Mouse (Mus musculus) C2C12 (cell line): ENCODE results near the gene Reg3d. TPM values are rescaled to one million over a fixed set of nuclear protein-coding genes. Genes with fewer than 3 reads are reported as not detected.

Experiments used
- H3K27me3 ChIP-seq: one replicate; pipeline ENCODE4 v1.6.1; 2011; ENCODE audit not compliant: control insufficient read depth, insufficient read depth, insufficient read length
- H3K36me3 ChIP-seq: one replicate; pipeline ENCODE4 v1.6.1; 2011; ENCODE audit not compliant: control insufficient read depth, insufficient read depth
- H3K4me3 ChIP-seq: one replicate; pipeline ENCODE4 v1.5.1; 2011; ENCODE audit warnings: mild to moderate bottlenecking, control low read depth; ENCODE audit not compliant: poor library complexity, insufficient read depth, severe bottlenecking
- H3K79me2 ChIP-seq: one replicate; pipeline ENCODE4 v1.6.1; 2011; ENCODE audit not compliant: control insufficient read depth, insufficient read depth
- H3K79me3 ChIP-seq: one replicate; pipeline ENCODE4 v1.6.1; 2011; ENCODE audit warnings: low read depth, control low read depth
- H3ac ChIP-seq: one replicate; pipeline ENCODE3; 2011; ENCODE audit warnings: low read depth; ENCODE audit not compliant: control insufficient read depth, insufficient read length
- CEBPB ChIP-seq: IDR thresholded peaks from one replicate; pipeline ENCODE4 v1.6.1; 2011; ENCODE audit warnings: low read depth, mild to moderate bottlenecking, control low read depth, moderate library complexity
- CTCF ChIP-seq: IDR thresholded peaks from one replicate; pipeline ENCODE4 v1.5.1; 2011; ENCODE audit not compliant: control insufficient read depth, insufficient read depth, insufficient read length
- FOSL1 ChIP-seq: IDR thresholded peaks from one replicate; pipeline ENCODE4 v1.8.0; 2011; ENCODE audit warnings: mild to moderate bottlenecking, low read length; ENCODE audit not compliant: poor library complexity, insufficient read depth, severe bottlenecking
- MAX ChIP-seq: IDR thresholded peaks from one replicate; pipeline ENCODE4 v1.6.1; 2011; ENCODE audit warnings: mild to moderate bottlenecking, control low read depth
- MYOD1 ChIP-seq: IDR thresholded peaks from one replicate; pipeline ENCODE4 v1.6.1; 2011; ENCODE audit warnings: low read depth; ENCODE audit not compliant: control insufficient read depth, insufficient read length
- MYOG ChIP-seq: IDR thresholded peaks from one replicate; pipeline ENCODE4 v1.6.1; 2011; ENCODE audit not compliant: control insufficient read depth, insufficient read length; ENCODE audit errors: extremely low read depth
- USF1 ChIP-seq: IDR thresholded peaks from one replicate; pipeline ENCODE4 v1.6.1; 2011; ENCODE audit warnings: low read depth, mild to moderate bottlenecking, control low read depth, moderate library complexity
- polyA plus RNA-seq: library from polyadenylated mRNA; unstranded; fragments of >200 nt; fragmentation: generic; extraction: Trizol; gene quantifications from one replicate; pipeline ENCODE4 v1.2.1, GENCODE M21; 2012; ENCODE audit warnings: missing spikeins

Reg3d gene
- polyA plus RNA-seq, 1 experiment: not detected

DNA sequence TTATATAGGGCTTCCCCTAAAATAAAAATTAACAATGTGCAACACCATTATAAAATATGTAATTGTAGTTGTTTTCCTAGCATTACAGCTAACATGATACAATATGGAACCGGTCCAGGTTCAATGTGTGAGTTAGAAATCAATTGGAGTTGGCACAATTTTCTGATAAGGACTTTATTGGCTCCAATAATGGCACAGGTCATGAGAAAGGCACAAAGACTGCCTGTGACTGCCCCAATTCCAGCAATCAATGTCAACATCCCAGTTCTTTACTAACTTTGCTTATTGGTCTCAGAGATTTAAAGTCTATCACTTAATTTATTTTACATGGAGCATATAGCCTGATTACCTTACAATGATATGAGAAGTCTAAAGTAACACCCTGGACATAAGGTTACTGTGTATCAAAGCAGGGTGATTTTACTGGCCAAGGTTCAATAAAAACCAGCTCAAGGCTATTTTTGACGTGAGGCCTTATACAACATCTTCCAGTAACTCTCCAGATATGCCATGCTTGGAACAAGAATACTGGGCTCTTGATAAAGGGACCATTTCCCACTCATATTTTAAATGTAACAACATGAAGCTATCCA lies 16.6 kb downstream of the Reg3d start:
- no peak overlapping the region for H3K4me3 ChIP-seq
- H3K36me3 ChIP-seq: no peaks in the 10 kb centered on the region
- H3K79me3 ChIP-seq: no peaks in the 10 kb centered on the region
- H3K79me2 ChIP-seq: no peaks in the 10 kb centered on the region
- H3K27me3 ChIP-seq: no peaks in the 10 kb centered on the region
- TF ChIP-seq USF1 (no peak), MYOG (no peak), MAX (no peak), CTCF (no peak), MYOD1 (no peak), FOSL1 (no peak), CEBPB (no peak)
- no peak overlapping the region for H3ac ChIP-seq

DNA sequence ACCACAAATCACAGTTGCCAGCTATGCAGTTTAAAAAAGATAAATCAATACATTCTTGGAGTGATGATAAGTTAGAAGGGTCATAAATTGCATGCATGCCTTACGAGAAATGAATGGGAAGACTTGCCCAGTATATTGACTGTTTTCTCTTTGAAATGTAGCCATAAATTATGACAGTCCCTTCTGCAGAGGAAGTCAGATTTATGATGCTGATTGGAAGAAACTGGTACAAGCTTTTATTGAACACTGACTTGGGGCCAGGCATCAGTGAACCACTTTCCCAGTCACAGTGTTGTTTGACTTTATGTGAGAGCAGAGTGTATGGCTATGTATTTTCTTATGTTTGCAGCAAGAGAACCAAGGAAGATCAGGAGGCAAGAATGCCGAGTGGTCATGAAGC lies 37.0 kb downstream of the Reg3d start:
- Histone ChIP-seq H3K27me3 (no peaks in the 10 kb centered on the region), H3K79me2 (no peaks in the 10 kb centered on the region), H3K79me3 (no peaks in the 10 kb centered on the region), H3K36me3 (no peaks in the 10 kb centered on the region), H3ac (no peak overlapping the region), H3K4me3 (no peak overlapping the region)
- TF ChIP-seq MYOG (no peak), CTCF (no peak), MYOD1 (no peak), CEBPB (no peak), USF1 (no peak)

DNA sequence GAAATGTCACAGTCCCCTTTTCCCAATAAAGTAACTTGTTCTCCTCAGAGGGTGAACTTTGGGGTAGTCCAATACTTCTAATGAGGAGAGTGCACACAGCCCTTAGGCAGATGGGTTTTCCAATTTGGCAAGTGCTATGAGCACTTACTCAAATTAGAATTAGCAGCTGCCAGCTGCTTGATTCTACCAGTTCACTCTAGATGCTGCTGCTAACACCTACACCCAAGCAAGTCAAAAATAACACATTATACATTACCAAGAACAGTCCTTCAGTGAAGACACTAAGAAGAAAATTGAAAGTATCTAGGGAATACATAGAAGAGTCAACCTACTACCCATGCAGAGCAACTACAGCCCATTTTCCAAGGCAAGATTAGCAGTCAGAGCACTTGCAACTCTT lies 38.4 kb downstream of the Reg3d start:
- Histone ChIP-seq H3K27me3 (no peaks in the 10 kb centered on the region), H3K79me2 (no peaks in the 10 kb centered on the region), H3ac (no peak overlapping the region), H3K4me3 (no peak overlapping the region), H3K36me3 (no peaks in the 10 kb centered on the region), H3K79me3 (no peaks in the 10 kb centered on the region)
- TF ChIP-seq CEBPB (no peak), FOSL1 (no peak), USF1 (no peak), MYOD1 (no peak), CTCF (no peak), MYOG (no peak), MAX (no peak)

DNA sequence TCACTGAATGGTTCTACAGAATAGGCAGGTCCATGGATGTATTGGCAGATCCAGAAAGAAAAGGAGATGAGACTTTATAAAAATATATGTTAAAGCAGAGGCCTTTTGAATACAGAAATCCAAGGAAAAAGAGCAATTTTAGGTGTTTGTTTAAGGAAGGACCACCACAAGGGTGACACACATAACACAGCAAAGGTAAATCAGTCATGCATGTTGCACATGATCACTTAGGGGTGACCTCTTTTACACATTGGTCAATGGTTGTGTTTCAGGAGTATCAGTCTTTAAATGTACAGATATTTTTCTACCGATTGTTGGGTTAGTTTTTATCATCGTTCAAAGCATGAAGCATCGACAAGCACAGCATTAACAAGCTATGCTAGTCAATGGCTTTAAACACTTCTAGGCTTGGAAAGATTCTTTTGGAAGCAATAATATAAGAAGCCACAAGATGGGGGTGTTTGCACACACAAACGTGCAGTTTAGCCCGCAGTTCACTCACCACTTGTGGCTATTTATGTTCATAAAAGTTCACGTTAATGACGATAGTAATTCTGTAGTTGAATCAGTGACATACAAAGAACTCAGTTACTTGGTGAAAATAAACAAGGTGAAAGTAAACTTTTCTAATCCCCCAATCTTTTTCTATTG lies 46.6 kb downstream of the Reg3d start:
- no peak overlapping the region for H3ac ChIP-seq
- no peaks in the 10 kb centered on the region for H3K79me2 ChIP-seq
- H3K79me3 ChIP-seq: no peaks in the 10 kb centered on the region
- H3K27me3 ChIP-seq: no peaks in the 10 kb centered on the region
- no peaks in the 10 kb centered on the region for H3K36me3 ChIP-seq
- TF ChIP-seq CEBPB: no peak
- TF ChIP-seq MAX: no peak
- no peak overlapping the region for H3K4me3 ChIP-seq

DNA sequence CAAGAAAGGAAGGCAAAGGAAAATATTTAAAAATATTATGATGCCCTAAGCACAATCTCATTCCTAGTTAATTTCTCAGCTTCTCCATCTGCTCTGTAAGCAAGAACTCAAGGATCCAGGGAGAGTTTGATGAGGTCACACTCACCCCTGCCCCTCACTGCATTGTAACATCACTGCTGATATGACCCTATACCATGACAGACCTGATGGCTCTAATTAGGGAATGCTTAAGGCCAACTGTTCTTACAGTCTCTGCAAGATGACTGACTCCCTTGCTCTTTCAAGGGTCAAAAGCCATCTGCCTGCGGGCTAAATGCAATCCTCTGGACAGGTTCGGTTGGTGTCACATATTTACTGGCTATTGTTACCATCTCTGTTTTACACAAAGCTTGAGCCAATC lies 49.5 kb downstream of the Reg3d start:
- no peaks in the 10 kb centered on the region for H3K36me3 ChIP-seq
- no peaks in the 10 kb centered on the region for H3K79me2 ChIP-seq
- H3ac ChIP-seq: no peak overlapping the region
- TF ChIP-seq MYOD1 (no peak), MAX (no peak), MYOG (no peak), USF1 (no peak), CTCF (no peak), CEBPB (no peak), FOSL1 (no peak)
- no peak overlapping the region for H3K4me3 ChIP-seq
- no peaks in the 10 kb centered on the region for H3K27me3 ChIP-seq
- no peaks in the 10 kb centered on the region for H3K79me3 ChIP-seq

DNA sequence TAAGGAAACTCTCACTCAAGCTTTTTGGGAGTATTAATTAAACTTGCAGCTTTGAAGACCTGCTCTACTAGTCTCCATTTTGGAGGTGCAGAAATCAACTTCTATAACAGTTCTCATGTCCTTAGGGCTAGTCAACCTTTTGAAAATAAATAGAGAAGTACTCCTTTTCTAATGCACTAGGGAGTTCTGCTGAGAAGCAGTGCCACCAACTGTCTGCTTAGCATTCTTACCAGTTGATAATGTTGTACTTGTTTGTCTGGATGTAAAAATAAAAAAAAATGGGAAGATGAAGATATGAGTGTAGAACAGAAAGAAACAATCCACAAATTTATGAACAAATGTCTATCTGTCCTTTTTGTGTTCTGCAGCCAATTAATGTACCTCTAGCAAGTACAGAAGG lies 50.9 kb downstream of the Reg3d start:
- no peaks in the 10 kb centered on the region for H3K27me3 ChIP-seq
- TF ChIP-seq FOSL1: no peak
- H3K79me3 ChIP-seq: no peaks in the 10 kb centered on the region
- H3ac ChIP-seq: no peak overlapping the region
- H3K4me3 ChIP-seq: no peak overlapping the region
- H3K36me3 ChIP-seq: no peaks in the 10 kb centered on the region
- H3K79me2 ChIP-seq: no peaks in the 10 kb centered on the region

Other genes with a start within 250 kb of the Reg3d start
- not detected for gene Reg3b, start 8.2 kb downstream of the Reg3d start, polyA plus RNA-seq
- gene Reg3a, start 1.8 kb upstream of the Reg3d start, polyA plus RNA-seq: not detected
- not detected for gene Reg2, start 16.8 kb upstream of the Reg3d start, polyA plus RNA-seq
- not detected for gene Reg1, start 43.8 kb upstream of the Reg3d start, polyA plus RNA-seq
- gene Reg3g, start 90.0 kb upstream of the Reg3d start, polyA plus RNA-seq: not detected